Mouse (Mus musculus) limb, embryonic 13.5 days (tissue): ENCODE measurements around the gene Rpl36al. TPM values are rescaled to one million over a fixed set of nuclear protein-coding genes. Genes with fewer than 3 reads are reported as not detected.

ENCODE experiments used
- ATAC-seq: fragments of 200-750 bp; cut with Nextera tagmentation; 2 replicates; pipeline ENCODE4 v1.8.0; 2017; ENCODE audit warnings: low read depth, moderate number of reproducible peaks, moderate TSS enrichment; ENCODE audit not compliant: low FRiP score
- H3K27ac ChIP-seq: fragments of 300-500 bp; sonication (generic); 2 replicates; pipeline ENCODE4 v1.5.1; 2015; ENCODE audit warnings: inconsistent platforms, mild to moderate bottlenecking, moderate library complexity
- H3K27me3 ChIP-seq: fragments of 300-500 bp; sonication (generic); 2 replicates; pipeline ENCODE4 v1.6.1; 2015; ENCODE audit warnings: mild to moderate bottlenecking, inconsistent platforms
- H3K36me3 ChIP-seq: fragments of 300-500 bp; sonication (generic); 2 replicates; pipeline ENCODE4 v1.6.1; 2015; ENCODE audit warnings: inconsistent platforms, mild to moderate bottlenecking, moderate library complexity
- H3K4me1 ChIP-seq: fragments of 300-500 bp; sonication (generic); 2 replicates; pipeline ENCODE4 v1.6.1; 2015; ENCODE audit warnings: inconsistent platforms
- H3K4me2 ChIP-seq: fragments of 300-500 bp; sonication (generic); replicated peaks from 2 replicates; pipeline ENCODE4 v1.6.1; 2015; ENCODE audit warnings: inconsistent platforms, mild to moderate bottlenecking, moderate library complexity
- H3K4me3 ChIP-seq: fragments of 300-500 bp; sonication (generic); 2 replicates; pipeline ENCODE4 v1.5.1; 2015; ENCODE audit warnings: moderate library complexity, mild to moderate bottlenecking, inconsistent platforms
- H3K9ac ChIP-seq: fragments of 300-500 bp; sonication (generic); 2 replicates; pipeline ENCODE4 v1.6.1; 2015; ENCODE audit warnings: mild to moderate bottlenecking, inconsistent platforms
- H3K9me3 ChIP-seq: fragments of 300-500 bp; sonication (generic); 2 replicates; pipeline ENCODE4 v1.6.1; 2016; ENCODE audit warnings: inconsistent platforms
- WGBS: fragments of 180-500 bp; shearing (Covaris S2); methylation state at CpG from one replicate; pipeline ENCODE4 v1.1.7; 2015; 5-methylcytosine and 5-hydroxymethylcytosine counted together
- microRNA-seq: library from miRNA; unstranded; fragments of <30 nt; microRNA quantifications from one replicate; pipeline ENCODE4, GENCODE M21; 2016
- polyA plus RNA-seq: library from polyadenylated mRNA; unstranded; fragments of >200 nt; fragmentation: Nextera tagmentation; extraction: Ambion mirVana; gene quantifications from 2 replicates; pipeline ENCODE4 v1.2.1, GENCODE M21; 2015

Gene Rpl36al
- polyA plus RNA-seq, 1 experiment from 2014 or later: 515 TPM

- H3K27ac ChIP-seq: no peak overlapping the region
- ATAC-seq: no peak
- no peak overlapping the region for H3K4me2 ChIP-seq
- WGBS: 78% methylated on average over 6 of the region's 6 CpGs
- no peaks in the 10 kb centered on the region for H3K36me3 ChIP-seq
- H3K27me3 ChIP-seq: no peaks in the 10 kb centered on the region
- H3K4me1 ChIP-seq: no peaks in the 10 kb centered on the region
- H3K4me3 ChIP-seq: no peak overlapping the region
- no peaks in the 10 kb centered on the region for H3K9me3 ChIP-seq
- H3K9ac ChIP-seq: no peak overlapping the region
These were observed 40.4 kb downstream of the Rpl36al start for GRCm38 (mm10) chr12:69143460-69143859.

GRCm38 (mm10) chr12:69139841-69140240 is 44.0 kb downstream of the Rpl36al start:
- H3K27me3 ChIP-seq: no peaks in the 10 kb centered on the region
- H3K9me3 ChIP-seq: no peaks in the 10 kb centered on the region
- no peak overlapping the region for H3K4me3 ChIP-seq
- H3K9ac ChIP-seq: no peak overlapping the region
- 85% methylated on average over 7 of the region's 7 CpGs for WGBS
- no peak for ATAC-seq
- no peak overlapping the region for H3K27ac ChIP-seq
- no peaks in the 10 kb centered on the region for H3K4me1 ChIP-seq
- H3K36me3 ChIP-seq: no peaks in the 10 kb centered on the region
- H3K4me2 ChIP-seq: no peak overlapping the region

- H3K36me3 ChIP-seq: no peaks in the 10 kb centered on the region
- 82% methylated on average over 3 of the region's 3 CpGs for WGBS
- H3K9me3 ChIP-seq: no peaks in the 10 kb centered on the region
- H3K27ac ChIP-seq: no peak overlapping the region
- no peak overlapping the region for H3K4me2 ChIP-seq
- ATAC-seq: no peak
- no peak overlapping the region for H3K4me3 ChIP-seq
- no peaks in the 10 kb centered on the region for H3K4me1 ChIP-seq
- no peaks in the 10 kb centered on the region for H3K27me3 ChIP-seq
- no peak overlapping the region for H3K9ac ChIP-seq
These were observed 44.7 kb downstream of the Rpl36al start for GRCm38 (mm10) chr12:69139201-69139600.

Small RNAs within 50 kb of the gene (microRNA-seq; reads per million reads assigned to microRNA genes)
- gene Gm47287 (not detected), gene Gm47295 (0.70 reads per million)

Other genes starting within 250 kb of the Rpl36al start
- gene Rps29, start 24.9 kb downstream of the Rpl36al start, polyA plus RNA-seq: 1,605 and 1,666 TPM in 2 replicates
- 21.7 and 22.6 TPM in 2 replicates for gene Lrr1, start 15.3 kb downstream of the Rpl36al start, polyA plus RNA-seq
- gene Mgat2, start 74 bp upstream of the Rpl36al start, polyA plus RNA-seq: 45.1 and 48.2 TPM in 2 replicates
- gene Gm49383, start 13.0 kb upstream of the Rpl36al start, polyA plus RNA-seq: 38.7 and 40.4 TPM in 2 replicates
- 10.4 and 11.4 TPM in 2 replicates for gene Dnaaf2, start 14.3 kb upstream of the Rpl36al start, polyA plus RNA-seq
- 31.8 and 32.1 TPM in 2 replicates for gene Gm49384, start 20.2 kb upstream of the Rpl36al start, polyA plus RNA-seq
- 26.5 and 29.8 TPM in 2 replicates for gene Pole2, start 44.1 kb upstream of the Rpl36al start, polyA plus RNA-seq
- 6.5 and 9.6 TPM in 2 replicates for gene Klhdc1, start 57.1 kb upstream of the Rpl36al start, polyA plus RNA-seq
- 160 TPM in 2 replicates for gene Klhdc2, start 112.6 kb upstream of the Rpl36al start, polyA plus RNA-seq
- gene Nemf, start 173.1 kb upstream of the Rpl36al start, polyA plus RNA-seq: 103 and 108 TPM in 2 replicates
- 45.6 and 45.9 TPM in 2 replicates for gene Arf6, start 188.1 kb upstream of the Rpl36al start, polyA plus RNA-seq
- 1.0 and 1.4 TPM in 2 replicates for gene Gm9887, start 188.4 kb upstream of the Rpl36al start, polyA plus RNA-seq